Mouse (Mus musculus) midbrain, embryonic 11.5 days (tissue): ENCODE results near the gene Ide. TPM values are rescaled to one million over a fixed set of nuclear protein-coding genes. Genes with fewer than 3 reads are reported as not detected.

Experiments
- ATAC-seq: fragments of 200-750 bp; cut with Nextera tagmentation; 2 replicates; pipeline ENCODE4 v1.8.0; 2017; ENCODE audit warnings: moderate TSS enrichment, moderate library complexity; ENCODE audit not compliant: low FRiP score
- DNase-seq: peaks from one replicate; pipeline ENCODE4 v3.0.0; 2015; ENCODE audit warnings: low spot score; ENCODE audit errors: missing footprints
- H3K27ac ChIP-seq: fragments of 300-500 bp; sonication (generic); 2 replicates; pipeline ENCODE4 v1.5.1; 2014; ENCODE audit warnings: low read depth, low read length
- H3K27me3 ChIP-seq: fragments of 300-500 bp; sonication (generic); 2 replicates; pipeline ENCODE4 v1.6.1; 2014; ENCODE audit warnings: mild to moderate bottlenecking, low read length, moderate library complexity, mixed read lengths; ENCODE audit not compliant: control insufficient read depth, insufficient read depth
- H3K36me3 ChIP-seq: fragments of 300-500 bp; sonication (generic); 2 replicates; pipeline ENCODE4 v1.6.1; 2014; ENCODE audit warnings: mild to moderate bottlenecking, low read length, moderate library complexity, mixed read lengths; ENCODE audit not compliant: control insufficient read depth, insufficient read depth
- H3K4me1 ChIP-seq: fragments of 300-500 bp; sonication (generic); 2 replicates; pipeline ENCODE4 v1.6.1; 2014; ENCODE audit warnings: low read length; ENCODE audit not compliant: control insufficient read depth, insufficient read depth
- H3K4me2 ChIP-seq: fragments of 300-500 bp; sonication (generic); 2 replicates; pipeline ENCODE4 v1.6.1; 2014; ENCODE audit warnings: mild to moderate bottlenecking, moderate library complexity
- H3K4me3 ChIP-seq: fragments of 300-500 bp; sonication (generic); 2 replicates; pipeline ENCODE4 v1.5.1; 2014; ENCODE audit warnings: low read depth, low read length
- H3K9ac ChIP-seq: fragments of 300-500 bp; sonication (generic); 2 replicates; pipeline ENCODE4 v1.6.1; 2014; ENCODE audit warnings: low read length
- H3K9me3 ChIP-seq: fragments of 300-500 bp; sonication (generic); 2 replicates; pipeline ENCODE4 v1.6.1; 2016; ENCODE audit warnings: low read length; ENCODE audit not compliant: control insufficient read depth
- WGBS: fragments of 180-500 bp; shearing (Covaris S2); extraction: QIAGEN DNeasy Blood & Tissue Kit; methylation state at CpG from one replicate; pipeline ENCODE4 v1.1.7; 2014; 5-methylcytosine and 5-hydroxymethylcytosine counted together
- polyA plus RNA-seq: library from polyadenylated mRNA; unstranded; fragments of >200 nt; fragmentation: Nextera tagmentation; extraction: Ambion mirVana; gene quantifications from 2 replicates; pipeline ENCODE4 v1.2.1, GENCODE M21; 2014

Gene Ide
- polyA plus RNA-seq, 1 experiment from 2014 or later, result 59.8 TPM

- Histone ChIP-seq H3K4me2 (no peak overlapping the region), H3K9me3 (no peaks in the 10 kb centered on the region), H3K4me1 (no peaks in the 10 kb centered on the region), H3K9ac (no peak overlapping the region), H3K27me3 (no peaks in the 10 kb centered on the region), H3K27ac (no peak overlapping the region), H3K36me3 (no peaks in the 10 kb centered on the region), H3K4me3 (no peak overlapping the region)
- WGBS, result 92% methylated on average over 3 of the region's 3 CpGs
- DNase-seq, result no peak
- ATAC-seq, result no peak
These were observed 8.6 kb upstream of the Ide start for GRCm38 (mm10) chr19:37346258-37346657.

- DNase-seq, result no peak
- Histone ChIP-seq H3K27me3 (no peaks in the 10 kb centered on the region), H3K4me1 (no peaks in the 10 kb centered on the region), H3K27ac (no peak overlapping the region), H3K9ac (no peak overlapping the region), H3K4me2 (no peak overlapping the region), H3K4me3 (no peak overlapping the region), H3K36me3 (no peaks in the 10 kb centered on the region), H3K9me3 (no peaks in the 10 kb centered on the region)
- WGBS, result 86% methylated on average over 5 of the region's 5 CpGs
- ATAC-seq, result no peak
These were observed 6.2 kb upstream of the Ide start for GRCm38 (mm10) chr19:37343899-37344298.

- ATAC-seq (no peak), DNase-seq (no peak)
- no peaks in the 10 kb centered on the region for H3K36me3 ChIP-seq
- no peak overlapping the region for H3K4me3 ChIP-seq
- 83% methylated on average over 5 of the region's 5 CpGs for WGBS
- H3K27me3 ChIP-seq, result no peaks in the 10 kb centered on the region
- no peak overlapping the region for H3K4me2 ChIP-seq
- H3K9ac ChIP-seq, result no peak overlapping the region
- H3K9me3 ChIP-seq, result no peaks in the 10 kb centered on the region
- no peaks in the 10 kb centered on the region for H3K4me1 ChIP-seq
- H3K27ac ChIP-seq, result no peak overlapping the region
These were observed 3.3 kb upstream of the Ide start for GRCm38 (mm10) chr19:37340931-37341330.

GRCm38 (mm10) chr19:37340495-37340894, 2.8 kb upstream of the Ide start:
- H3K27ac ChIP-seq, result no peak overlapping the region
- H3K4me2 ChIP-seq, result no peak overlapping the region
- H3K4me1 ChIP-seq, result no peaks in the 10 kb centered on the region
- H3K36me3 ChIP-seq, result no peaks in the 10 kb centered on the region
- no peak overlapping the region for H3K4me3 ChIP-seq
- H3K9me3 ChIP-seq, result no peaks in the 10 kb centered on the region
- ATAC-seq (no peak), DNase-seq (no peak)
- WGBS, result 83% methylated on average over 5 of the region's 5 CpGs
- H3K27me3 ChIP-seq, result no peaks in the 10 kb centered on the region
- no peak overlapping the region for H3K9ac ChIP-seq

GRCm38 (mm10) chr19:37335392-37335791, 2.3 kb downstream of the Ide start:
- no peaks in the 10 kb centered on the region for H3K4me1 ChIP-seq
- H3K9ac ChIP-seq, result no peak overlapping the region
- no peak overlapping the region for H3K27ac ChIP-seq
- 89% methylated on average over 1 of the region's 1 CpGs for WGBS
- DNase-seq, result no peak
- no peak for ATAC-seq
- no peak overlapping the region for H3K4me2 ChIP-seq
- H3K4me3 ChIP-seq, result no peak overlapping the region
- no peaks in the 10 kb centered on the region for H3K36me3 ChIP-seq
- H3K27me3 ChIP-seq, result no peaks in the 10 kb centered on the region
- no peaks in the 10 kb centered on the region for H3K9me3 ChIP-seq

- Histone ChIP-seq H3K27ac (no peak overlapping the region), H3K4me3 (no peak overlapping the region), H3K9me3 (no peaks in the 10 kb centered on the region), H3K4me1 (no peaks in the 10 kb centered on the region), H3K27me3 (no peaks in the 10 kb centered on the region), H3K4me2 (no peak overlapping the region), H3K36me3 (peaks cover 3% of the 10 kb centered on the region; the same call in 1 of the 2 replicates), H3K9ac (no peak overlapping the region)
- WGBS, result 96% methylated on average over 5 of the region's 5 CpGs
- DNase-seq (no peak), ATAC-seq (no peak)
These were observed 4.3 kb downstream of the Ide start for GRCm38 (mm10) chr19:37333357-37333756.

GRCm38 (mm10) chr19:37332726-37333125, 4.9 kb downstream of the Ide start:
- Histone ChIP-seq H3K36me3 (peaks cover 4% of the 10 kb centered on the region; the same call in 1 of the 2 replicates), H3K27ac (no peak overlapping the region), H3K27me3 (no peaks in the 10 kb centered on the region), H3K4me2 (no peak overlapping the region), H3K9ac (no peak overlapping the region), H3K4me1 (no peaks in the 10 kb centered on the region), H3K4me3 (no peak overlapping the region), H3K9me3 (no peaks in the 10 kb centered on the region)
- no peak for DNase-seq
- no peak for ATAC-seq
- WGBS, result 93% methylated on average over 4 of the region's 4 CpGs

GRCm38 (mm10) chr19:37327216-37327615, 10.4 kb downstream of the Ide start:
- Histone ChIP-seq H3K27ac (no peak overlapping the region), H3K27me3 (no peaks in the 10 kb centered on the region), H3K36me3 (peaks cover 4% of the 10 kb centered on the region; the same call in 1 of the 2 replicates), H3K4me1 (no peaks in the 10 kb centered on the region), H3K4me2 (no peak overlapping the region), H3K9me3 (no peaks in the 10 kb centered on the region), H3K4me3 (no peak overlapping the region), H3K9ac (no peak overlapping the region)
- no peak for ATAC-seq
- DNase-seq, result no peak
- WGBS, result 87% methylated on average over 5 of the region's 5 CpGs

GRCm38 (mm10) chr19:37323566-37323965, 14.1 kb downstream of the Ide start:
- H3K27ac ChIP-seq, result no peak overlapping the region
- DNase-seq, result no peak
- H3K27me3 ChIP-seq, result no peaks in the 10 kb centered on the region
- H3K4me2 ChIP-seq, result no peak overlapping the region
- no peak overlapping the region for H3K9ac ChIP-seq
- H3K4me1 ChIP-seq, result no peaks in the 10 kb centered on the region
- no peak for ATAC-seq
- H3K4me3 ChIP-seq, result no peak overlapping the region
- 91% methylated on average over 3 of the region's 3 CpGs for WGBS
- H3K36me3 ChIP-seq, result peaks cover 2% of the 10 kb centered on the region; the same call in 1 of the 2 replicates
- H3K9me3 ChIP-seq, result no peaks in the 10 kb centered on the region
